Mouse (Mus musculus) stomach, postnatal 0 days (tissue): ENCODE data around the gene Ank2. TPM values are rescaled to one million over a fixed set of nuclear protein-coding genes. Genes with fewer than 3 reads are reported as not detected.

Experiments
- ATAC-seq: fragments of 200-750 bp; cut with Nextera tagmentation; 2 replicates; pipeline ENCODE4 v1.8.0; 2017; ENCODE audit not compliant: low FRiP score, low TSS enrichment
- DNase-seq: peaks from one replicate; pipeline ENCODE4 v3.0.0-alpha.2; 2016; ENCODE audit warnings: low spot score
- H3K27ac ChIP-seq: fragments of 300-500 bp; sonication (generic); replicated peaks from 2 replicates; pipeline ENCODE4 v1.5.1; 2014; ENCODE audit warnings: mild to moderate bottlenecking, control low read depth
- H3K27me3 ChIP-seq: fragments of 300-500 bp; sonication (generic); 2 replicates; pipeline ENCODE4 v1.6.1; 2014; ENCODE audit warnings: low read length; ENCODE audit not compliant: control insufficient read depth, insufficient read depth
- H3K36me3 ChIP-seq: fragments of 300-500 bp; sonication (generic); 2 replicates; pipeline ENCODE4 v1.6.1; 2014; ENCODE audit warnings: low read length, mixed read lengths; ENCODE audit not compliant: control insufficient read depth, insufficient read depth
- H3K4me1 ChIP-seq: fragments of 300-500 bp; sonication (generic); replicated peaks from 2 replicates; pipeline ENCODE4 v1.6.1; 2014; ENCODE audit warnings: antibody characterized with exemption; ENCODE audit not compliant: control insufficient read depth, insufficient read depth
- H3K4me2 ChIP-seq: fragments of 300-500 bp; sonication (generic); replicated peaks from 2 replicates; pipeline ENCODE4 v1.6.1; 2014; ENCODE audit warnings: low read depth, mild to moderate bottlenecking, control low read depth, moderate library complexity
- H3K4me3 ChIP-seq: fragments of 300-500 bp; sonication (generic); 2 replicates; pipeline ENCODE4 v1.5.1; 2014; ENCODE audit warnings: low read depth, low read length, control low read depth
- H3K9ac ChIP-seq: fragments of 300-500 bp; sonication (generic); 2 replicates; pipeline ENCODE4 v1.6.1; 2014; ENCODE audit warnings: mild to moderate bottlenecking, low read length, control low read depth, mixed read lengths
- H3K9me3 ChIP-seq: fragments of 300-500 bp; sonication (generic); 2 replicates; pipeline ENCODE4 v1.6.1; 2016; ENCODE audit warnings: low read length; ENCODE audit not compliant: control insufficient read depth
- CTCF ChIP-seq: IDR thresholded peaks from 2 replicates; pipeline ENCODE4 v1.5.1; 2016; ENCODE audit warnings: antibody characterized with exemption, low read depth, mild to moderate bottlenecking, moderate library complexity
- EP300 ChIP-seq: optimal IDR thresholded peaks from 2 replicates; pipeline ENCODE3; 2016; ENCODE audit warnings: antibody characterized with exemption
- WGBS: fragments of 180-500 bp; shearing (Covaris S2); extraction: QIAGEN DNeasy Blood & Tissue Kit; methylation state at CpG from one replicate; pipeline ENCODE4 v1.1.7; 2014; 5-methylcytosine and 5-hydroxymethylcytosine counted together
- polyA plus RNA-seq: library from polyadenylated mRNA; unstranded; fragments of >200 nt; fragmentation: Nextera tagmentation; extraction: Ambion mirVana; gene quantifications from 2 replicates; pipeline ENCODE4 v1.2.1, GENCODE M21; 2015

The Ank2 gene
- polyA plus RNA-seq, 1 experiment from 2014 or later = 12.3 TPM

- 86% methylated on average over 3 of the region's 3 CpGs for WGBS
- no peak for ATAC-seq
Measured at GRCm38 (mm10) chr3:127281390-127281789, 217.8 kb downstream of the Ank2 start.

DNA sequence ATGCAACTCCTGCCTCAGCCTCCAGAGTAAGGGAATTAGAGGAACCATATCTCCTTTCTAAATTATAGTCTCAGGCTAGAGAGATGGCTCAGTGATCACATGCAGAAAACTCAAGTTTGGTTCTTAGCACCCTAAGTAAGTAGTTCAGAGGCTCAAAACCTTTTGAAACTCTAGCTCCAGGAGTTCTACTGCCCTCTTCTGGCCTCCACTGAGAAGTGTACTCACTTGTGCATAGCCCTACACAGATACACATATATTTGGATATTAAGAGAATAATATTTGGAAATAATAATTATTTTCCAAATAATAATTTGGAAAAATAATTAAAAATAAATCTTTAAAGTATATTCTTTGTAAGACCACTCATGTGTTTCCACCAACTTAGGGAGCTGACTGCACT is 218.8 kb downstream of the Ank2 start:
- no peak overlapping the region for H3K4me2 ChIP-seq
- H3K4me3 ChIP-seq = no peak overlapping the region
- DNase-seq (no peak), ATAC-seq (no peak)
- no peaks in the 10 kb centered on the region for H3K4me1 ChIP-seq
- no peak overlapping the region for H3K9ac ChIP-seq
- no peaks in the 10 kb centered on the region for H3K36me3 ChIP-seq
- H3K27ac ChIP-seq = no peak overlapping the region
- no peaks in the 10 kb centered on the region for H3K9me3 ChIP-seq
- TF ChIP-seq EP300 (no peak), CTCF (no peak)
- H3K27me3 ChIP-seq = no peaks in the 10 kb centered on the region

More at GRCm38 (mm10) chr3:127281390-127281789, 217.8 kb downstream of the Ank2 start:
- no peak overlapping the region for H3K9ac ChIP-seq
- no peak overlapping the region for H3K4me2 ChIP-seq
- DNase-seq = no peak
- H3K4me3 ChIP-seq = no peak overlapping the region
- H3K27me3 ChIP-seq = no peaks in the 10 kb centered on the region
- no peak overlapping the region for H3K27ac ChIP-seq
- TF ChIP-seq EP300 (no peak), CTCF (no peak)
- H3K9me3 ChIP-seq = no peaks in the 10 kb centered on the region
- H3K36me3 ChIP-seq = no peaks in the 10 kb centered on the region
- H3K4me1 ChIP-seq = no peaks in the 10 kb centered on the region

DNA sequence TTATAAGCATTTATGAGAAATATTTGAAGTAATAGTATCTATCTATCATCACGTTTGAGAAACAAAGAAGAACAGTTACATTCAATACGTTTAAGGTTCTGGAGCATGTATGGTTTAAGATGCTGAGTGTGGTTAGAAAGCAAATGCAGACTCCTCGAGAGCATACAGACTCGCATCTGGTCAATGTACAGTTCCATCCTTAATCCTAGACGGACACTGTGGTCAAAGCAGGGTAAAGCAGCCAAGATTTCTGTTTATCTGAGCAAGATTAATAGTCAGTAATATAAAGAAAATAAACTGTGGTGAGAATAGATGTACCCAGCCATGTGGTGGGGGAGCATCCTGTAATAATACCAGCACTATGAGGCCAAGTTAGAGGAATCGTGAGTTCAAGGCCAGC is 223.2 kb downstream of the Ank2 start:
- H3K27ac ChIP-seq = no peak overlapping the region
- H3K36me3 ChIP-seq = no peaks in the 10 kb centered on the region
- no peaks in the 10 kb centered on the region for H3K27me3 ChIP-seq
- H3K4me2 ChIP-seq = no peak overlapping the region
- ATAC-seq = no peak
- WGBS = 45% methylated on average over 6 of the region's 6 CpGs
- no peaks in the 10 kb centered on the region for H3K4me1 ChIP-seq
- H3K4me3 ChIP-seq = no peak overlapping the region
- DNase-seq = no peak
- no peaks in the 10 kb centered on the region for H3K9me3 ChIP-seq
- no peak overlapping the region for H3K9ac ChIP-seq
- TF ChIP-seq EP300 (no peak), CTCF (no peak)

GRCm38 (mm10) chr3:127272801-127273200 is 226.3 kb downstream of the Ank2 start:
- ATAC-seq = no peak
- H3K4me2 ChIP-seq = no peak overlapping the region
- no peaks in the 10 kb centered on the region for H3K27me3 ChIP-seq
- H3K27ac ChIP-seq = no peak overlapping the region
- 86% methylated on average over 12 of the region's 12 CpGs for WGBS
- no peak for TF ChIP-seq CTCF
- no peak for TF ChIP-seq EP300
- DNase-seq = no peak
- H3K9me3 ChIP-seq = no peaks in the 10 kb centered on the region
- no peaks in the 10 kb centered on the region for H3K36me3 ChIP-seq
- H3K9ac ChIP-seq = no peak overlapping the region
- no peak overlapping the region for H3K4me3 ChIP-seq
- H3K4me1 ChIP-seq = no peaks in the 10 kb centered on the region

- 86% methylated on average over 14 of the region's 14 CpGs for WGBS
- TF ChIP-seq CTCF (no peak), EP300 (no peak)
- Histone ChIP-seq H3K9ac (no peak overlapping the region), H3K27me3 (no peaks in the 10 kb centered on the region), H3K4me2 (no peak overlapping the region), H3K27ac (no peak overlapping the region), H3K36me3 (no peaks in the 10 kb centered on the region), H3K4me1 (no peaks in the 10 kb centered on the region), H3K9me3 (no peaks in the 10 kb centered on the region), H3K4me3 (no peak overlapping the region)
- DNase-seq (no peak), ATAC-seq (no peak)
Measured at GRCm38 (mm10) chr3:127269616-127270015, 229.5 kb downstream of the Ank2 start.

DNA sequence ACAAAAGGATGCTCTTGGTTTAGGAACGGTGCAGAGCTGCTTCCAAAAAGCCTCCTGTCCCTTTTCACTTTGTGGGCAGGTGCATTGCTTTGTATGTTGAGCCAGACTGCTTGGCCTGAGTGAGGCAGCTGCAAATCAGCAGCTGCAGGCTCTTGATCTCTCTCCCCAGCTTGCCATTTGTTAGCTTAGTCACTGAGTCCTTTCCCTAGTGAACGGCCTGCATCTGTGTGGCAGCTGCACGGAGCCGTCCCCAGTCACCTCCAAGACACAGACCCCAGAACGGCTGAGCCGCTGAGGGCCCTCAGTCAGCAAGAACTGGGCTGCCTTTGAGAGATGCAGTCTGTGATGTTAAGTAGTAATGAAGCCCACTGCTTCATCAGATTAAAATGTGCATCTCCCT is 231.3 kb downstream of the Ank2 start:
- DNase-seq (no peak), ATAC-seq (no peak)
- 37% methylated on average over 6 of the region's 6 CpGs for WGBS
- Histone ChIP-seq H3K4me3 (no peak overlapping the region), H3K27ac (no peak overlapping the region), H3K36me3 (no peaks in the 10 kb centered on the region), H3K27me3 (no peaks in the 10 kb centered on the region), H3K9ac (no peak overlapping the region), H3K4me1 (no peaks in the 10 kb centered on the region), H3K9me3 (no peaks in the 10 kb centered on the region), H3K4me2 (no peak overlapping the region)
- TF ChIP-seq CTCF (no peak), EP300 (no peak)
